Mouse (Mus musculus): ENCODE results near the gene Adrm1.

Gene Adrm1

GRCm38 (mm10) chr2:180184011-180184751 is 12.9 kb downstream of the Adrm1 start:
- no peak for DNase-seq (ENCODE audit: low read depth, low spot score)

- no peak for DNase-seq (ENCODE audit: low read depth, low spot score)
Observed at GRCm38 (mm10) chr2:180184752-180185109, 13.4 kb downstream of the Adrm1 start.

- no peak for DNase-seq (ENCODE audit: low read depth, low spot score)
Observed at GRCm38 (mm10) chr2:180185686-180186085, 14.4 kb downstream of the Adrm1 start.

- DNase-seq (ENCODE audit: low read depth, low spot score): no peak
Observed at GRCm38 (mm10) chr2:180187362-180187761, 16.1 kb downstream of the Adrm1 start.

GRCm38 (mm10) chr2:180196610-180197322 is 25.5 kb downstream of the Adrm1 start:
- no peak for DNase-seq (ENCODE audit: low read depth, low spot score)

GRCm38 (mm10) chr2:180197323-180198037 is 26.2 kb downstream of the Adrm1 start:
- DNase-seq (ENCODE audit: low read depth, low spot score): no peak

GRCm38 (mm10) chr2:180198782-180199181 is 27.5 kb downstream of the Adrm1 start:
- DNase-seq (ENCODE audit: low read depth, low spot score): no peak

- no peak for DNase-seq (ENCODE audit: low read depth, low spot score)
Observed at GRCm38 (mm10) chr2:180200681-180201080, 29.4 kb downstream of the Adrm1 start.

- no peak for DNase-seq (ENCODE audit: low read depth, low spot score)
Observed at GRCm38 (mm10) chr2:180201303-180201702, 30.0 kb downstream of the Adrm1 start.

GRCm38 (mm10) chr2:180202263-180202662 is 31.0 kb downstream of the Adrm1 start:
- DNase-seq (ENCODE audit: low read depth, low spot score): no peak

GRCm38 (mm10) chr2:180202805-180203204 is 31.5 kb downstream of the Adrm1 start:
- DNase-seq (ENCODE audit: low read depth, low spot score): no peak

- DNase-seq (ENCODE audit: low read depth, low spot score): no peak
Observed at GRCm38 (mm10) chr2:180204501-180204900, 33.2 kb downstream of the Adrm1 start.

- no peak for DNase-seq (ENCODE audit: low read depth, low spot score)
Observed at GRCm38 (mm10) chr2:180205083-180205955, 34.0 kb downstream of the Adrm1 start.

GRCm38 (mm10) chr2:180205956-180206280 is 34.6 kb downstream of the Adrm1 start:
- DNase-seq (ENCODE audit: low read depth, low spot score): no peak

GRCm38 (mm10) chr2:180207840-180208239 is 36.6 kb downstream of the Adrm1 start:
- no peak for DNase-seq (ENCODE audit: low read depth, low spot score)

- DNase-seq (ENCODE audit: low read depth, low spot score): no peak
Observed at GRCm38 (mm10) chr2:180208976-180209375, 37.7 kb downstream of the Adrm1 start.

GRCm38 (mm10) chr2:180212255-180212654 is 41.0 kb downstream of the Adrm1 start:
- no peak for DNase-seq (ENCODE audit: low read depth, low spot score)

GRCm38 (mm10) chr2:180214352-180214978 is 43.2 kb downstream of the Adrm1 start:
- no peak for DNase-seq (ENCODE audit: low read depth, low spot score)

- DNase-seq (ENCODE audit: low read depth, low spot score): no peak
Observed at GRCm38 (mm10) chr2:180215011-180215461, 43.8 kb downstream of the Adrm1 start.

GRCm38 (mm10) chr2:180215951-180216350 is 44.7 kb downstream of the Adrm1 start:
- DNase-seq (ENCODE audit: low read depth, low spot score): no peak

- DNase-seq (ENCODE audit: low read depth, low spot score): no peak
Observed at GRCm38 (mm10) chr2:180216921-180217320, 45.6 kb downstream of the Adrm1 start.
